Mouse (Mus musculus) G1E (cell line): ENCODE data around the gene Sphk1. TPM values are rescaled to one million over a fixed set of nuclear protein-coding genes. Genes with fewer than 3 reads are reported as not detected.

Experiments
- ATAC-seq: 2 replicates; pipeline ENCODE4 v1.8.0; 2016; ENCODE audit warnings: mild to moderate bottlenecking; ENCODE audit not compliant: insufficient number of reproducible peaks, poor library complexity, low FRiP score, severe bottlenecking; ENCODE audit errors: extremely low read depth
- DNase-seq: peaks from one replicate; pipeline ENCODE4 v3.0.0; 2012; ENCODE audit warnings: low spot score
- H3K27me3 ChIP-seq: 2 replicates; pipeline ENCODE4 v1.6.1; 2012; ENCODE audit warnings: mild to moderate bottlenecking, low read length, inconsistent platforms; ENCODE audit not compliant: insufficient read depth
- H3K36me3 ChIP-seq: replicated peaks from 2 replicates; pipeline ENCODE3; 2012; ENCODE audit warnings: mild to moderate bottlenecking, inconsistent platforms
- H3K4me1 ChIP-seq: 2 replicates; pipeline ENCODE4 v1.6.1; 2012; ENCODE audit warnings: low read depth, low read length, inconsistent platforms, mixed read lengths; ENCODE audit not compliant: insufficient read depth
- H3K4me3 ChIP-seq: 2 replicates; pipeline ENCODE4 v1.5.1; 2012; ENCODE audit warnings: low read depth, mild to moderate bottlenecking, inconsistent platforms, low read length, moderate library complexity, mixed read lengths
- H3K9me3 ChIP-seq: replicated peaks from 2 replicates; pipeline ENCODE4 v1.6.1; 2012; ENCODE audit warnings: inconsistent platforms
- CTCF ChIP-seq: IDR thresholded peaks from 2 replicates; pipeline ENCODE4 v1.5.1; 2012; ENCODE audit warnings: low read depth, low read length, inconsistent platforms, mixed read lengths
- GATA1 ChIP-seq: IDR thresholded peaks from 2 replicates; pipeline ENCODE4 v1.6.1; 2012; ENCODE audit warnings: borderline replicate concordance, low read length, inconsistent platforms, mixed read lengths
- GATA2 ChIP-seq: IDR thresholded peaks from 2 replicates; pipeline ENCODE4 v1.6.1; 2012; ENCODE audit warnings: low read depth, low read length, inconsistent platforms, borderline replicate concordance
- POLR2AphosphoS5 ChIP-seq: IDR thresholded peaks from 2 replicates; pipeline ENCODE4 v1.6.1; 2012; ENCODE audit warnings: low read depth, low read length, inconsistent platforms; ENCODE audit not compliant: insufficient replicate concordance
- TAL1 ChIP-seq: conservative IDR thresholded peaks from 2 replicates; pipeline ENCODE4 v1.6.1; 2012; ENCODE audit warnings: low read depth, low read length, inconsistent platforms, mixed read lengths
- polyA plus RNA-seq: library from polyadenylated mRNA; stranded (reverse); fragments of >175 nt; gene quantifications from 2 replicates; pipeline ENCODE4 v1.2.3, GENCODE M21; 2012
- total RNA-seq, 2 experiments: library from RNA; stranded (forward) in 1 of 2; stranded (reverse) in 1 of 2; fragments of 200-1000 nt in 1 of 2; fragments of >200 nt in 1 of 2; fragmentation: Nextera tagmentation in 1 of 2; gene quantifications; 2 replicates each; pipeline ENCODE4 v1.2.3; 2014 to 2017

Gene Sphk1
- total and polyA plus RNA-seq, 3 experiments = 2.3 to 22.1 (median 16.7) TPM

GRCm38 (mm10) chr11:116543110-116543509 lies 12.4 kb downstream of the Sphk1 start:
- no peak for TF ChIP-seq POLR2AphosphoS5
- TF ChIP-seq CTCF = peak; percentile 66
- no peak for TF ChIP-seq GATA1
- ATAC-seq (no peak; the same call in 1 of the 2 replicates), DNase-seq (peak; percentile 34)
- H3K9me3 ChIP-seq = no peaks in the 10 kb centered on the region
- H3K36me3 ChIP-seq = peaks cover 100% of the 10 kb centered on the region
- H3K27me3 ChIP-seq = no peaks in the 10 kb centered on the region
- peaks cover 20% of the 10 kb centered on the region for H3K4me1 ChIP-seq
- no peak overlapping the region; the same call in 1 of the 2 replicates for H3K4me3 ChIP-seq

GRCm38 (mm10) chr11:116547296-116548060 lies 16.8 kb downstream of the Sphk1 start:
- H3K36me3 ChIP-seq = peaks cover 72% of the 10 kb centered on the region
- peaks cover 44% of the 10 kb centered on the region for H3K4me1 ChIP-seq
- H3K27me3 ChIP-seq = no peaks in the 10 kb centered on the region
- ATAC-seq (no peak), DNase-seq (no peak)
- H3K4me3 ChIP-seq = no peak overlapping the region
- TF ChIP-seq TAL1 = no peak
- TF ChIP-seq GATA1 = no peak
- no peak for TF ChIP-seq CTCF
- no peak for TF ChIP-seq GATA2
- no peak for TF ChIP-seq POLR2AphosphoS5
- H3K9me3 ChIP-seq = no peaks in the 10 kb centered on the region

DNA sequence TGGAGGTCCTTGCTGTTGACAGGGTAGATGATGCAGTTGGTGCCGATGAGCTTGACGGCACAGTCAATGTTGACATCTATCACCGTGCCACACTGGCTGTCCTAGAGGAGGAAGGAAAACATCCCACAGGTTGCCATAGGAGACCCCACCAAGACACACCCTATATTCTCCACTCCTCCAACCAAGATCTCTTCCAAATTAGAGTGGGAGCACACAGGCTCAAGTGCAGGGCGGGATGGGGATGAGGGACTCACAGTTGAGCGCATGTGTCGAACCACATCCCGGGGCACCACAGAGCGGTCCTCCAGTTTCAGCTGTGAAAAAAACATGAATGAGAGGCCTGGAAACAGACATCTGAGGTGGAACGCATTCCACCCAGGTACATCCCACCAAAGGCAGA lies 18.1 kb downstream of the Sphk1 start:
- Histone ChIP-seq H3K9me3 (no peaks in the 10 kb centered on the region), H3K4me3 (no peak overlapping the region), H3K36me3 (peaks cover 71% of the 10 kb centered on the region), H3K4me1 (peaks cover 44% of the 10 kb centered on the region), H3K27me3 (no peaks in the 10 kb centered on the region)
- no peak for TF ChIP-seq CTCF
- TF ChIP-seq GATA2 = no peak
- no peak for TF ChIP-seq TAL1
- no peak for TF ChIP-seq GATA1
- no peak for TF ChIP-seq POLR2AphosphoS5
- ATAC-seq (no peak), DNase-seq (no peak)

DNA sequence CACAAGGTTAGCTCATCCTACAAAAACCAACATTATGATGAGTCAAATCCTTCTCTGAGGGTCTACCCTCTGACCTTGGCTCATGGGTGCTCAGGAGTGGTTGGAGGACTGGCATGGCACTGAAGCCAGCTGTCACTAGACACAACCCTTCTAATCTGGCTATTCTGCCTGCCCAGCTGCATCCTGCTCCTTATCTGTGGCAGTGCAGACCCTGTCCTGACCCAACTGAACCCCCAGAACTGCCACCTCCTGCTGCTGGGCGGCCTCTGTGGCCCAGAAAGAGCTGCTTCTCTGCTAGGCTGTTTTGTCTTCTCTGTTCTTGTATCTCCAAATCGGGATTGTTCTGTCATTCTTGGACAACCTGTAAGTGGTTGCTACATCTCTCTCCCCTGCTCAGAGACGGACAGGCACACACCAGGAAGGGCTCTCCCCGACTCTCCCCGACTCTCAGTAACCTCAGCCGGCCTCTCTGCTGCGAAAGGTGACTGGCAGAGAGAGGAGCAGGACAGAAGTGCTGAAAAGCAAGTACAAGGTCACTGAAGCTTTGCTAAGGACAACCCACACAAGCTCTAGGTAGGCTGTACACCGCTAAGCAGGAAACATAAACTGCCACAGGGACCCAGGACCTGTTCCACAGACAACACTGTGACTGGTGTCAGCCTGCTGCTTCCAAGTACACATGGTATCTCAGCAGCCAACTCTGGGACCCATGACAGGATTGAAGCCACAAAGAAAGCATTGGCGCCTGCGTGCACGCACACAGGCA lies 18.7 kb downstream of the Sphk1 start:
- ATAC-seq (peak; percentile 77), DNase-seq (no peak)
- H3K4me3 ChIP-seq = peak overlapping the region; percentile 50; the same call in 1 of the 2 replicates
- H3K36me3 ChIP-seq = peaks cover 68% of the 10 kb centered on the region
- H3K9me3 ChIP-seq = no peaks in the 10 kb centered on the region
- TF ChIP-seq TAL1 (peak; percentile 76), GATA2 (no peak)
- H3K27me3 ChIP-seq = no peaks in the 10 kb centered on the region
- peaks cover 41% of the 10 kb centered on the region for H3K4me1 ChIP-seq

- H3K27me3 ChIP-seq = no peaks in the 10 kb centered on the region
- TF ChIP-seq GATA1 (no peak), TAL1 (no peak), POLR2AphosphoS5 (no peak), GATA2 (no peak), CTCF (no peak)
- DNase-seq (no peak), ATAC-seq (no peak)
- H3K4me1 ChIP-seq = peaks cover 44% of the 10 kb centered on the region
- H3K4me3 ChIP-seq = no peak overlapping the region; the same call in 1 of the 2 replicates
- no peaks in the 10 kb centered on the region for H3K9me3 ChIP-seq
- peaks cover 55% of the 10 kb centered on the region for H3K36me3 ChIP-seq
Measured at GRCm38 (mm10) chr11:116550748-116551147, 20.0 kb downstream of the Sphk1 start.

DNA sequence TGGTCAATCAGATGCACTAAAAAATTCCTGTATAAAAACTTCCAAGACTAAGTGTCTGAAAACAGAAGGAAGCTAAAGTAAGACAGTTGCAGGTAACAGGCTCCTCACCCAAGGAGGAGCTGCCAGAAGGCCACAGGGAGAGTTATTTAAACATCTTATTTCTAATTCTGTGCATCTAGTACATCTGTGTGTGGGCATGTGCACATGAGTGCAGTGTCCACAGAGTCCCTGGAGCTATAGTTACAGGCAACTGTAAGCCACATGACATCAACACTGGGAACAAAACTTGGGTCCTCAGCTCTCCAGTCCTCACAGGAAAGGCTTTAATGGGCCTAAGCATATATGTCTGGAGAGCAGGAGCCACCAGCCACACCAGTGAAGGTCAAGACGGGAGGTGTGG lies 21.5 kb downstream of the Sphk1 start:
- H3K27me3 ChIP-seq = no peaks in the 10 kb centered on the region
- TF ChIP-seq GATA1 (no peak), GATA2 (no peak), CTCF (no peak), POLR2AphosphoS5 (no peak), TAL1 (no peak)
- no peak for ATAC-seq
- H3K4me3 ChIP-seq = no peak overlapping the region
- no peak for DNase-seq
- peaks cover 47% of the 10 kb centered on the region for H3K36me3 ChIP-seq
- peaks cover 51% of the 10 kb centered on the region for H3K4me1 ChIP-seq
- H3K9me3 ChIP-seq = no peaks in the 10 kb centered on the region
